Mouse (Mus musculus) thymus, adult 2 months (tissue): Measurements from ENCODE around the gene Gpatch4. TPM values are rescaled to one million over a fixed set of nuclear protein-coding genes. Genes with fewer than 3 reads are reported as not detected.

Source experiments
- DNase-seq: peaks from one replicate; pipeline ENCODE4 v3.0.0; 2021
- H3K27ac ChIP-seq: fragments of 200-500 bp; 2 replicates; pipeline ENCODE4 v1.5.1; 2012; ENCODE audit warnings: low read length, control low read depth; ENCODE audit not compliant: control insufficient read depth, insufficient read depth
- H3K27me3 ChIP-seq: fragments of 200-500 bp; 2 replicates; pipeline ENCODE4 v1.6.1; 2012; ENCODE audit warnings: mild to moderate bottlenecking, low read length, moderate library complexity, mixed read lengths; ENCODE audit not compliant: control insufficient read depth, insufficient read depth
- H3K36me3 ChIP-seq: fragments of 200-500 bp; 2 replicates; pipeline ENCODE4 v1.6.1; 2012; ENCODE audit warnings: mild to moderate bottlenecking, low read length, moderate library complexity; ENCODE audit not compliant: control insufficient read depth, insufficient read depth
- H3K4me1 ChIP-seq: fragments of 200-500 bp; replicated peaks from 2 replicates; pipeline ENCODE4 v1.6.1; 2012; ENCODE audit warnings: low read length; ENCODE audit not compliant: control insufficient read depth, insufficient read depth
- H3K4me3 ChIP-seq: fragments of 200-500 bp; 2 replicates; pipeline ENCODE4 v1.5.1; 2012; ENCODE audit warnings: mild to moderate bottlenecking, low read length, control low read depth, moderate library complexity; ENCODE audit not compliant: control insufficient read depth, insufficient read depth
- CTCF ChIP-seq: fragments of 200-500 bp; IDR thresholded peaks from 2 replicates; pipeline ENCODE4 v1.5.1; 2012; ENCODE audit warnings: mild to moderate bottlenecking, control low read depth, low read length, moderate library complexity, borderline replicate concordance; ENCODE audit not compliant: control insufficient read depth, poor library complexity, insufficient read depth; ENCODE audit errors: extremely low read depth
- POLR2A ChIP-seq: fragments of 200-500 bp; IDR thresholded peaks from 2 replicates; pipeline ENCODE4 v1.6.1; 2012; ENCODE audit warnings: mild to moderate bottlenecking, low read length, control low read depth, moderate library complexity; ENCODE audit not compliant: control insufficient read depth, poor library complexity, insufficient read depth; ENCODE audit errors: extremely low read depth
- WGBS: fragments of 180-500 bp; shearing (Covaris S2); methylation state at CpG from one replicate; pipeline ENCODE4 v1.1.7; 2018; 5-methylcytosine and 5-hydroxymethylcytosine counted together
- polyA plus RNA-seq: library from polyadenylated mRNA; depleted of rRNA; stranded (reverse); fragments of >200 nt; gene quantifications from 2 replicates; pipeline ENCODE4 v1.2.3, GENCODE M21; 2012; rRNA removed

Gpatch4 gene
- 11.3 and 14.7 TPM in 2 replicates for polyA plus RNA-seq

DNA sequence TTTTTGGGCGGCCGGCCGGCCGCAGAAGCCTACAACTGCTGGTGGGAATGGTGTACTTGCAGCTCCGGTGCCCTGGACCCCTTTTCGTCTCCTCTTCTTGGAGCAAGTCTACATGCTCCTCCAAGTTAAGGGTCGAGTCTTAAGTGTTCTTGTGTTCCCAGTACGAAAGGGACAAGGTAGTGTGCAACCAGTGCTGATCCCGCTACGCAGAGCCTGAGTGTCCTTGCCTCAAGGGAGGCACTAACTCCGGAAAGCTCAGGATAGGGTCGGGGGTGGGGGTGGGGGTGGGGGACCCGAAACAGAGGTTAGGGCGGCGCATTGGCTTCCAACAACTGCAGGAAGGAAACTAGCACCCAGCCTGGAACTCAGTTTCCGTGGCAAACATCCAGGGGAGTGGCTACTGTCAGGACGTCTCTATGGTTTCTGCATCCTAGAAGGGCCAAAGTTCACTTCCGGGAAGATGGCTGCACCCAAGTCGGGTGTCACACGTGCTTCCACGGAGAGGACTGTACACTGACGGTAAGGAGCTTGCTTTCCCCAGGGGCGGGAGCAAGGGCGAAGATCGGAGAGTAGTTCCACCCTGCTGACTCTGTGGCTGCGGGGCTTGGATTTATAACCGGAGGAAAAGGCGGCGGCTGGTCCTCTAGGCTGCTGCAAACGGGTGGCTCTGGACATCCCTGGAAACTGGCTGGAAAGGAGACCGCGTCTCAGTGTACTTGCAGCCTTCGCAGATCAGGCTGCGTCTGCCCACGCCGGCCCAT is at the start of gene Gpatch4:
Gene Gpatch4 (plus strand): TSS at position 448 of the 761 bp plus-strand sequence.
- Histone ChIP-seq H3K4me3 (peak within 1 kb of the TSS; percentile 99), H3K27me3 (peaks cover 3% of the 10 kb centered on the region; the same call in 1 of the 2 replicates), H3K36me3 (no peaks in the 10 kb centered on the region), H3K4me1 (peaks cover 5% of the 10 kb centered on the region), H3K27ac (peak within 1 kb of the TSS; percentile 13; the same call in 1 of the 2 replicates)
- TF ChIP-seq CTCF (0 out of 2 replicates have a peak, but pooled peaks have one; percentile 37), POLR2A (no peak)
- peak; percentile 86 for DNase-seq
- 12% methylated on average over 36 of the region's 36 CpGs for WGBS

GRCm38 (mm10) chr3:87993436-87993835 is 49.5 kb upstream of the Gpatch4 start:
- Histone ChIP-seq H3K27me3 (peaks cover 13% of the 10 kb centered on the region; the same call in 1 of the 2 replicates), H3K36me3 (no peaks in the 10 kb centered on the region), H3K4me3 (no peak overlapping the region), H3K4me1 (peaks cover under 1% of the 10 kb centered on the region), H3K27ac (no peak overlapping the region)
- peak; percentile 36 for DNase-seq
- 5% methylated on average over 5 of the region's 6 CpGs for WGBS
- TF ChIP-seq POLR2A (no peak), CTCF (no peak)

DNA sequence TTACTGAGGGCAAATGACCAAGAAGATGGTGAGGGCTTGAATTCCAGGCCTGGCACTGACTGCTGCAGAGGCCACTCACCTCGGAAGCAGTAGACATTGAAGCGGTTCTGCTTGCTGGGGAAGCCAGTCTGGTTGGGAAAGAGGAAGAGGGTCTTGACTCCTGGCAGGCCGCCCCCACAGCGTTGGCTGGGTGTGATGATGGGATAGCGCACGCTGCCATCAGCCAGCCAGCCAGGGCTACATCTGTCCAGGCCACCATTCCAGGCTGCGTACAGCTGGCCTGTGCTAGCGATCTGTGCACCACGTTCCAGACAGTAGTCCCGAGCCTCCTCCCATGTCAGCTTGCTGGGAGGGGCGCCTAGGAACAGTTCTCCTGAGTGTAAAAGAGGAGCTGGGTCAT is 47.6 kb upstream of the Gpatch4 start:
- Histone ChIP-seq H3K4me3 (no peak overlapping the region), H3K27me3 (peaks cover 19% of the 10 kb centered on the region), H3K4me1 (no peaks in the 10 kb centered on the region), H3K27ac (no peak overlapping the region), H3K36me3 (no peaks in the 10 kb centered on the region)
- 25% methylated on average over 11 of the region's 11 CpGs for WGBS
- TF ChIP-seq POLR2A = no peak
- TF ChIP-seq CTCF = no peak
- DNase-seq = no peak

GRCm38 (mm10) chr3:87996401-87996800 is 46.5 kb upstream of the Gpatch4 start:
- TF ChIP-seq POLR2A = no peak
- TF ChIP-seq CTCF = no peak
- H3K36me3 ChIP-seq = no peaks in the 10 kb centered on the region
- H3K4me1 ChIP-seq = no peaks in the 10 kb centered on the region
- no peak for DNase-seq
- H3K4me3 ChIP-seq = no peak overlapping the region
- H3K27me3 ChIP-seq = peaks cover 28% of the 10 kb centered on the region
- 8% methylated on average over 15 of the region's 15 CpGs for WGBS
- no peak overlapping the region for H3K27ac ChIP-seq

- WGBS = 3% methylated on average over 45 of the region's 49 CpGs
- no peaks in the 10 kb centered on the region for H3K36me3 ChIP-seq
- H3K27me3 ChIP-seq = peaks cover 34% of the 10 kb centered on the region
- DNase-seq = no peak
- no peak overlapping the region for H3K4me3 ChIP-seq
- H3K4me1 ChIP-seq = no peaks in the 10 kb centered on the region
- H3K27ac ChIP-seq = no peak overlapping the region
- TF ChIP-seq CTCF (no peak), POLR2A (no peak)
Observed at GRCm38 (mm10) chr3:87996971-87997614, 45.8 kb upstream of the Gpatch4 start.

GRCm38 (mm10) chr3:87998747-87999146 is 44.2 kb upstream of the Gpatch4 start:
- TF ChIP-seq CTCF (no peak), POLR2A (no peak)
- 5% methylated on average over 7 of the region's 7 CpGs for WGBS
- no peak for DNase-seq
- H3K27me3 ChIP-seq = peaks cover 37% of the 10 kb centered on the region
- H3K36me3 ChIP-seq = no peaks in the 10 kb centered on the region
- no peak overlapping the region for H3K4me3 ChIP-seq
- 0 out of 2 replicates have a peak, but pooled peaks cover 4% of the 10 kb centered on the region for H3K4me1 ChIP-seq
- no peak overlapping the region for H3K27ac ChIP-seq
